Mouse (Mus musculus) right cerebral cortex, postnatal 10 days (tissue): Measurements from ENCODE around the gene Thbs4.

Source experiments
- DNase-seq, 2 experiments: peaks; one replicate each; pipeline ENCODE4 v3.0.0; 2021; ENCODE audit warnings: low spot score in 2 of 2

Thbs4 gene

DNA sequence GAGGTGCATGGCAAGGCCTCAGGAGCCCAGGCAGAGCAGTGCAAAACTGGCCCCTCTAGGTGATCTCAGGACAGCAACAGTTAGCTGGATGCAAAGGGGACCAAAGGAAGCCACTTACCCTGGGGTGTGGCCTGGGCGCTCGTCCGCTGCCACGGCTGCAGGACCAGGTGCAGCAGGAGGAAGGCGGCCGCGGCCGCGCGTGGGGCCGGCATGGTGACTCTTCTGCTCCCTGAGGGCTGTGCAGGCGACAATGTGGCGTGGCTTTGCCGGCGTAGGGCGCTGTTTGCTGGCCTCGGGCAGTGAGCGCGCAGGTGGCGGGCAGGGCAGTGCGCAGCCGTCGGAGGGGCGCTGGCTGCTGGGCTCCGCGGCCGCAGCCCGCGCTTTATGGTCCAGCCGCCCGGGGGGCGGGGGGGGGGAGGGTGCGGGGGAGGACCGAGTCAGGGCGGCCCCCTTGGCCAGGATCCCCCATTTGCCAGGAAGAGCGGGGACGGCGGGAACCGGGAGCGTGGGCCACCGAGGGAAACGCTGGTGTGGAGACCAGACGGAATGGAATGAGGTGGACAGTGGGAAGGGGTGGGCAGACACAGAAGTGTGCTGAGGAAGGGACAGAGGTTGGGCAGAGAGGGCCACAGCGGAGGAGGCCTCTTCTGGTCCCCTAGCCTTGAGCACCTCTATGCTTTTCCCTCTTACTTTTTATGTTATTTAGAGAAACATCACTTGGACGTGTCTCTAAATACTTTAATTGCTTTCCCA is at the start of gene Thbs4:
Gene Thbs4, minus strand, starts transcription at position 357 of the 753 bp plus-strand sequence.
- DNase-seq: no peak

DNA sequence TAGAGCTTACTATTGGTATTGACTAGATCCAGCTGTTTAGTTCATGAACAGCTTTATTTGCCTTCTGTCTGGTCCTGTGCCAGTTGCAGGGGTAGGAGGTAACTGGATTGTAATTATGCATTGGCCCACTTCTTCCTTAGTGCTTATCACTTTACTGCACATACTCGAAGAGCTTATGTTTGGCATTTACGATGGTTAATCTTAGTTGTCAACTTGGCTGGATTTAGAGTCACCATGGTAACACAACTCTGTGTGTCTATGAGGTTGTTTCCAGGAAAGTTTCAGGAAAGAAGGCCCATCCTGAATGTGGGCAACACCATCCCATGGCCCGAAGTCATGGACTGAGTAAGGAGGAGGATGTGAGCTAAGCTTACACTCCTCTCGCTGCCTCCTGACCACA is 38.5 kb upstream of the Thbs4 start:
- DNase-seq: peak; percentile 34 to 54

DNA sequence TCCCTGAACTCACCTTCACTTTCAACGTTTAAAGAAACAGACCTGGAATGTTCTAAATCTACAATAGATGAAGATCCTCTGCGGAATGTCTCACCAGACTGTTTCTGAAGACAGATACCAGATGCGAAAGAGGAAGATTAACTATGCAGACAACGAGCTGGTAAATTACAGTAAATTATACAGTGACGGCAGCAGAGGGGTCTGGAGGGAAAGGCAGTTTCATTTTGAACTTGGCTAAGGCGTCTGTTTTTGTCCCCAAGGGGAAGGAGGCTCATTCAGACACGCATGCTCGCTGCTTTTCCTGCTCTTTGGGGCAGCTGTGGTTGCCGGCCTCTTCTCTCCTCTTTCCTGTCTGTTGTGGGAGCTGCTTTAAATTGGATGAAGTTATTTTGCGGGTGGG is 34.2 kb upstream of the Thbs4 start:
- peak; percentile 33 to 37 for DNase-seq

DNA sequence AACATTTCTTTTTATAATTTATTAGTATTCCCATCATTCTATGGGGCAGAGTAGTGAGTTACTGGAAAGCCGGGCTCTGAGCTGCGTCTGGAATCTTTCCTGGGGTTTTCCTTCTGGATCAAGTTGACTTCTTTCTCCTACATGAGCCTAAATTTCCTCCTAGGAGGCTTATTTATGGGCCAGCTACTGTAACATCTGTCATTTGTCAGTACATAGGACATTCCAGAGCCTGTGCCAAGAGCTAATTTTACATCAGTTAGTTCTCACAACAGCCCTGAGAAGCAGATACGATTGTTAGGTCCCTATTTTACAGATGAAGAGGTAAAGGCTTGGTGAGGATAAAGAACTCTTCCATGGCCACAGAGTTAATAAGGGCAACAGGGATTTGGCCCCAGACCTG is 22.7 kb upstream of the Thbs4 start:
- no peak for DNase-seq

DNA sequence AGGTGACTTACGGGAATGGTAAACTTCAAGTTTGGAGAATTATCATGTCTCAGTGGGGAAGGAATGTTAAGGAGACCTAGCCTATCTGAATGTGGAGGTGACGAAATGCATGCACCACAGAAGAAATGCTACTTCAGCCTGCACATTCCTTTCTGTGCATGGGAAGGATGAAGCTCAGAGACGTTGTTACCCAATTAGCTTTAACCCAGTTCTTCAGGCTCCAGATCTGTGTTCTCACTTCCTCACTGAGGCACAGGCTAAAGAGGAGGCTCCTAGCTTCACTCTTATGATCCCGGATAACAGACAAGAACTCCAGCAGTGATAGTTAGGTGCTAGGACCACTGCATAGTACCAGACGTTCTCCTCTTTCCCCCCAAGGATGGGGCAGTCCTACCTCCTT is 21.7 kb upstream of the Thbs4 start:
- no peak for DNase-seq

DNA sequence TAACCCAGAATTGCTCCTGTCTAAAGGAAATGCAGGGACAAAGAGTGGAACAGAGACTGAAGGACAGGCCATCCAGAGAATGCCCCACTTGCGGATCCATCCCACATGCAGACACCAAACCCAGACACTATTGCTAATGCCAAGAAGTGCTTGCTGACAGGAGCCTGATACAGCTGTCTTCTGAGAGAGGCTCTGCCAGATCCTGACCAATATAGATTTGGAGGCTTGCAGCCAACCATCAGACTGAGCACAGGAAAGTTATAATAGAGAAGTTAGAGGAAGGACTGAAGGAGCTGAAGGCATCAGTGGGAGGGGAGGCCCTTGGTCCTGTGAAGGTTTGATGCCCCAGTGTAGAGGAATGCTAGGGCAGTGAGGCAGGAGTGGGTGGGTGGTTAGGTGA is 16.0 kb upstream of the Thbs4 start:
- peak; percentile 42 to 59 for DNase-seq

DNA sequence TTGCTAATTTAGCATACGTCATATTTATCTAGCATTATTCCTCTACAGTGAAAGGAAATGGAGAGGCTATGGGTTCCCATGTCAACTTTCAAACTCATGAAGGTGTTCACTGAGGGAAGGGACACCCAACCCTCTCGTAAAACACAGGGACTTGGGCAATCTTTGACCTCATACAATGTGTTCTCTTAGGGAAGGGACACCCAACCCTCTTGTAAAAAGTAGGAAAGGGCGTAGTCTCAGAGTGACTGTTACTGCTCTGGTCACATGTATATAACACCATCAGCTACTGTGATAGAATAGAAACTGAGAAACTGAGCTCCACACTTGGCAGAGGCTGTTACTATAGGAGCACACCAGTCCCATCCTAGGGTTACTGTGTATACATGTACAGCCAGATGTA is 13.2 kb upstream of the Thbs4 start:
- DNase-seq: no peak

DNA sequence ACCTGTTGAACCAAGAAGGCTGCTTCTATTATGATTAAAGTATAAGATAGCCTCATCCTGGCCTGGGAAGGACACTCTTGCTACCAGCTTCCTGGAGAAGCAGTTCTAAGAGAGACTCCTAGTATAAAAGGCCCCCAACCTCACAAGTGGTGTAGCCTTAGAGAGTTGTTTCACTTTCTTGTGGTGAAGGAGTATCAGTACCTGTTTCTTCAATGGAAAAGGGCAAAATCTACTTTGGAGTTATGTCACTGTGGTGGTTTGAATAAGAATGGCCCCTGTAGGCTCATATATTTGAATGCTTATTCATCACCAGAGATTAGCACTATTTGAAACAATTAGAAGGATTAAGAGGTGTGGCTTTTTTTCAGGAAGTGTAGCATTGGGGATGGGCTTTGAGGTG is 12.2 kb upstream of the Thbs4 start:
- DNase-seq: no peak

DNA sequence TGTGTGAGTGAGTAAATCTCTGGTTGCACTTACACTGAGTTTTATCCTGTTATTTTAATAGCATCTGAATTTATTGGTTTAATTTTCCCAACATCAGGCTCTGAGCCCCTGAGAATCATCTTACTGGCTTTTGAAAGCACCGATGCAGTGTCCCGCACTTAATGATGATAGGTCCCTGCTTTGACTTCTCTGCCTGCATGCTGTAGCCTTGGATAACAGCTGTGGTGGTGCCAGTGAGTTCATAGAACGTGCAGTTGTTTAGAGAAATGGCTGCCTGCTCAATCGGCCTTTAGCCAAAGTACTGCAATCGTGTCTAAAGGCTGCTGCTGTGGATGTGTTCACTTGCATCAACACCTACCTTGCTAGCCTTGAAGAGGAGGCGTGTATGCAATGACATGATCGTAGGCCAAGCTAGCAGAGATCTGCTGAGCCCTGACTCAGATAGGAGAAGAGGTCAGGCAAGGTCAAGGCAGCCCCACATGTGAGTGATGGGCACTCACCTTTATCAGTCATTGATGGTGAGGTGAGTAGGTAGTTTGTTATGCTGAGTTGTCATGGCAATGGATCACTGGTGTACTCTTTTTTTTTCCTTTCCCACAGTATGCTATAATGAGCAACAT is 4.8 kb upstream of the Thbs4 start:
- DNase-seq: no peak

DNA sequence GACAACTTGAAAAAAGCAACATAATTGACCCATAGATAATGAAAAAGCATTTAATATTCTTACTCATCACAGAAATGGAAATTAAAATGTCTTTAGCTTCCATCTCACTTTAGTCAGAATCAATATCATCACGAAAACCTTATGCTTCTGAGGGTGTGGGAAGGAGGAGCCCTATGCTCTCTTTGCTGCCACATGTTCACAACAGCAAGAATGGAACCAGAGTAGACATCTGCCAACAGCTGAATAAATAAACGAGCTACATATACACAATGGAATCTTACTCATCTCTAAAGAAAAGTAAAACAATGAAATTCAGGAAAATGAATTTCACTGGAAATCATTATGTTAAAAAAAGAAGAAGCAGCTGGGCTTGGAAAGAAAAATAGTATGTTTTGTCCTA is 4.2 kb upstream of the Thbs4 start:
- DNase-seq: no peak

DNA sequence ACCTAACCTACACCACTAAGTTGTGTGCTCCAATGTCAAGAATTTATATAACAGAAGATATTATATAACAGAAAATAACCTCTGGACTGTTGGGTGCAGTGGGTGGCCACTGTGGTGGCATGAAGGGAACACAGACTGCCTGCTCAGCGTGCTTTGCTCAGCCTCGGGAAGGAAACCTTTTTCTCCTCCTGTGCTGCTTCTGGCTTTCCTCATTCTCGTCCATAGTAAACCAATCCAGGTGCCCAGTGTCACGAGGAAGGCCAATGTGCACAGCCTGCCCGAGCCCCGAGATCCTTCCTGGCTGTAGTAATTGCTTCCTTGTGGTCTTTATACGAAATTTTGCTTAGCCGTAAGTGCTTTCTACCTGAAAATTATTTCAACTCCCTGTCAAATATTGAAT is 982 bp downstream of the Thbs4 start:
- DNase-seq: no peak

DNA sequence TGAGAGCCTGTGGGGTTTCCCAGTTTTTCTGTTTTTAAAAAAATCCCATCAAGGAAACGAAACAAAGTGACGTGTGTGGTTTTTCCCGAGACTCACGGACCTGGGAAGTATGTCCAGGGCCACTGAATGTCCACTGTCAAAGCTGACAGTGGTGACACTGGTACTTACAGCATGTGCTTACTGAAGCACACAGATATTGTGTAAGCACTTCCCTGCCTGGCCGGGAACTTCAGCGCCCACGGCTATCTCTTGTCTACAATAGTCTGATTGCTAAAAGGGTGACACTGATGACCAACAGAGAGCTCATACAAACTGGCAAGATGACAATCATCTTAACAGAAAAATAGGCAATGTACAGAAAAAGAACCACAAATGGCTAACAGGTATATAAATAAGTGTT is 3.1 kb downstream of the Thbs4 start:
- no peak for DNase-seq

DNA sequence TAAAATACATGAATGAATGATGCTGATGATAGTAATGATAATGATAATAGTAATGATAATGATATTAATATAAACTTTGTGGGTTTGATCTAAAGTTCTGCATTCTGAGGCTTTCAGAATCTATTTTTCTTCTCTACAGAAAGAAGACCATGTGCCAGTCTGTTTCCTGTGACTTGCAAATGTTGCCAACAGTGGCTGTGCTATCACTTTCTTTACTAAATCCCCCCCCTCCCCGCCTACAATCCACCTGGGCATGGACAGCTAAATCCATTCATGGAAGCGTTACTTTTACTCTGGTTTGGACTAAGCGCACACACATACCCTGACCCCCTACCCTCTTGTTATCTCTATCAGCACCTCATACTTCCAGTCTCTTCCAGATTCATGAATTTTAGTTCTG is 10.3 kb downstream of the Thbs4 start:
- no peak for DNase-seq

DNA sequence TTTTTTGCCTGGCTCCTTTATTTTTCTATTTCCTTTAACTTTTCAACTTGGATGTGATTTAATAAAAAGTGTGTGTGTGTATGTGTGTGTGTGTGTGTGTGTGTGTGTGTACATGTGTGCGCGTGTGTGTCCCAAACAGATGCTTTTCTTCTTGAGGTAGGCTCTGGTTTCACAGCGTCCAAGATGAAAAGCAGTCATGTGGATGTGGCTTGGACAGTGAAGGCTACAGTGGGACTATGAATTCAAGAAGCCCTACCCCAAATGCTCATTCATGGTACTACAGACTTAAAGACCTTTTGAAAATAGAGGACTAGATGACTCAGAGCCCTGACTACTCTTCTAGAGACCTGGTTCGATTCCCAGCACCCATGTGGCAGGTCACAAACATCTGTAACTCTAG is 11.1 kb downstream of the Thbs4 start:
- no peak for DNase-seq

DNA sequence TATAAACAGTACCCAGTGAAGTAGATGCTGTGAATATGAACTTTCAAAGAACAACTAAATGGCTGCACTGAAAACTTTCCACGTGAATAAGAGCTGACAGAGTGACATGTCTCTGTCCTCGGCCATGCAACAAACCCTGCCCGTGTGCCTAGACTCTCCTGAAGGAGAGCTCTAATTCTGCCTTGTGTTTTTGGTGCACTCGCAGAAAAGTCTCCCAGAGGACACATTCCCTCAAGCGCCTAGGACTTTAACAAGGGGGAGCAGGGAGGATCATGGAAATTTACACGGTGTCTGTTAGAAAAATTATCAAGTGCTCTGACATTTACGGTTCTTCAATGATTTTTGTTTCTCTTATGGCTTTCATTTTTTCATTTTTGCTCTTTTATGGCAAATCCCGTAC is 13.7 kb downstream of the Thbs4 start:
- DNase-seq: no peak

DNA sequence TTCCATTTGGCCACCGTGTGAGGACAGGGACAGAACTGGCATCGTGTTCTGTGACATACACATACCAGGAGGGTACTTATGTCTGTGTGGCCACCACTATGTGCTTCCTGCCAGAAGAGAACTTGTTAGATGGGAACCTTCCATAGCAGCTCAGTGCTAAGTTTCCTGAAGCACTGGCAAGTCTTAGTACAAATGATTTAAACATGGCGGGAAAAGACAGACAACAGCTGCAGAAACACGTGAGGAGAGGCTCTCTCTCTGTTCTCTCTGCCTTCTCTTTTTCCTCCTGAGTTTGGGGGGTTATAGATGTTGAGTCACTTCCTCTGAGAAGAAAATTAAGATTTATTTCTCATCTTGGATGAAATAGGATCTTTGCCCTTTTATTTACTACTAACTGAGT is 14.5 kb downstream of the Thbs4 start:
- no peak for DNase-seq

DNA sequence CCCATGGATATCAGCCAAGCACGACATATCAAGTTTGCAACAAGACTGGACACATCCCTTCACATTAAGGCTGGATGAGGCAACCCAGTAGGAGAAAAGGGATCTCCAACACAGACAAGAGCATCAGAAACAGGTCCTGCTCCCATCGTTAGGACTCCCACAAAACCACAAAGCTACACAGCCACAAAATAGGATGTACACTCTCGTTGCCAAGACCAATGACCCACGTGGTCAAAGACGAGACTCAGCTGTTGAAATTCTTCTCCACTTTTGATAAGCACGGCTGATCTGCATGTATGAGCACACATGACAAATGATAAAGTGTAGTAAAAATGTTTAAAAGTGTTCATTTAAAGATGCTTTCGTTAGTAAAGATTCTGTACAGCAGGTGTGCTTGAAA is 16.0 kb downstream of the Thbs4 start:
- DNase-seq: no peak

DNA sequence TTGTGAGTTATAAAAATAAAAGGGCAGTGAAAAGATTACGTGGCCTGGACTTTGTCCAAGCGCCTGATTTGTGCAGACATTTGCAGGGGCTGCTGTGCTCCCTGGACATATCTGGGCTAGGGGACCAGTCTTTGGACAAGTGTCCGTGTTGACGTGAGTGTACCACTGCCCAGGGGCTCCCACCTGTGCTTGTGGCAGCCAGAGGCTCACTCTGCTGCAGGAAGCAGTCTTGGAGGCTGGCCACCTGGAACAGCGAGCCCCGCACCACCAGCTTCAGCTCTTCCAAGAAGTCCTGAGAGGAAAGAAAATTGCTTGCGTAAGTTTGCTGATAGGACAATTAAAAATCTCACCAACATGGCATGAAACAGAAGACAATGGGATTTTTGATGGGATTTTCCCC is 18.7 kb downstream of the Thbs4 start:
- no peak for DNase-seq

DNA sequence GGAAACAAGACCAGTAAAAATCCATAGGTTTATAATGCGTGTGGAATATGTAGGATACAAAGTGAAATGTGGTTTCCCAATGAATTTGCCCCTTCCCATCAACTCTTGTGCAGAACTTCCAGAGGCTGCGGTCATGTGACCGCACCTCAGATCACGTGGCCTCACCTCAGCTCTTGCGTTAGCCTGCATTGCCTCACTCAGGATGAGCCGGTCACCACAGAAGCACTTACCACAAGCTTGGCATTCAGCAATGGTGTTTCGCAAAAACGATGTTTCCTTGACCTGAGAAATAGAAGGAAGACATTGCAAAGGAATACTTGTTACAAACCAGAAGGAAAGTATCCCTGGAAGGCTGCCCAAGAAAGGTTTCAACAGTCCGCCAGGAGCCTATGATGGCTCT is 19.7 kb downstream of the Thbs4 start:
- DNase-seq: no peak

DNA sequence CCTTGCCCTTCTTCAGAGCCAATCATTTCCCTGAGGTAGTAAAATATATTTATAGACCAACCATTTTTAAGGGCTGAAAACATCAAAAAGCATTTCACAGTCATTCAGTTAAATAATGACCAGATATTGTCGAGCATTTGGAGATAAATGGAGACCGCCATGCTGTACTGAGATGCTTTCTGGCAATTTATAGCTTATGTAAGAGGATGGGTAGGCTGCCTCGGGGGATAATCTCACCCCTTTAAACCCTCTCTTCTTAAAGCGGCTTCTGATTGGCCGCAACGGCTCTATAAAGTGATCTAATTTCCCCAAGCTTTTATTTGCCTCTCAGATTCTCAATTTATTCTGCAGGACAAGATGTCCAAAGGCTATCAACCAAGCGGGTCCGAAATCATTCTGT is 22.1 kb downstream of the Thbs4 start:
- no peak for DNase-seq

DNA sequence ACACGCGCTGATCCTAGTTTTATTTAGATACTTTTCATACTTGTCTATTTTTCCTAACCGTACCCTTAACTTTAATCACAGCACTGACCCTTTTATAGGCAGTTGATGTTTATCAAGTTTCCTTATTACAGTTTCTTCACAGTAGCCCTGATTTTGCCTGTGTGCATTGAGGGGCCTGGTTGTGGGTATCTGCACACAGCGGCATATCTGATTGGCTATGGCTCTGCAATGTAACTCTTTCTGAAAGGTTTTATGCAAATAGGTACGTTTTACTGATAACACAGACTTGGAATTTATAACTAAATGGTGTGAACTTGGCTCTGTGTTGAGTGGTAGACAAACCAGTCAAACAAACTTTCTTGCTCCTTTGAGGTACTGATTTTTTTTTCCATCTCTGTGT is 23.1 kb downstream of the Thbs4 start:
- no peak for DNase-seq

DNA sequence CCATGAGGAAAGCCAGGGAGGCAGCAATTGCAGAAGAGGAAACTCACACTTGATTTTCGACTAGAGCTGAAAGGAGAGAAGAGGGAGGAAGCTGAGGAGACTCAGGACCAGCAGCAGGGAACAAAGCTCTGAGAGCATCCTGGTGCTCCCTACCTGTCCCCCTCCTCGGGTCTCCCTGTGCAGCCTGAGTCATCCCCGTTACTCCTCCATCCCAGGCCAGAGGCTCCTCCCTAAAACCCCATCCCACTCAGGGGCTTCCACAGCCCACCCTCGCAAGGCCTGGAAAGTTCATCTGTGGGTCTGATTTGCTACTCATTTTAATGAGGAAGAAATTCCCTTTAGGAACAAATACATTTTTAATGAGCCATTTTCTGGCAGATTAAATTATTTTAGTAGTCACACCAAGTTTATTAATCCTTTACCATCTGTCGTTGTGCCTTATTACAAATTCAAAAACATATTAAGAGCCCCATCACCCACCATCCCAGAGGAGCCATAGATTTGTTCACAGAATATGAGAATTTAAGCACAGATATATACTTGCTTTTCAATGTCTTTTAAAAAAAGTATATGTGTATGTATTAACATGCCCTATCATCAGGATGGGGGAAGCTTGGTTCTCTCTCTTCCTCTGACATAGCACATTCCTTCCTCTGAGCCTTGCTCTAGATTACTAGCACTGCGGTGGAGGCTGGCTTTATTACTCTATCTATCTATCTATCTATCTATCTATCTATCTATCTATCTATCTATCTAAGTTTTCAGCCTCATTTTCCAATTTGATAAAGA is 29.0 kb downstream of the Thbs4 start:
- DNase-seq: no peak

DNA sequence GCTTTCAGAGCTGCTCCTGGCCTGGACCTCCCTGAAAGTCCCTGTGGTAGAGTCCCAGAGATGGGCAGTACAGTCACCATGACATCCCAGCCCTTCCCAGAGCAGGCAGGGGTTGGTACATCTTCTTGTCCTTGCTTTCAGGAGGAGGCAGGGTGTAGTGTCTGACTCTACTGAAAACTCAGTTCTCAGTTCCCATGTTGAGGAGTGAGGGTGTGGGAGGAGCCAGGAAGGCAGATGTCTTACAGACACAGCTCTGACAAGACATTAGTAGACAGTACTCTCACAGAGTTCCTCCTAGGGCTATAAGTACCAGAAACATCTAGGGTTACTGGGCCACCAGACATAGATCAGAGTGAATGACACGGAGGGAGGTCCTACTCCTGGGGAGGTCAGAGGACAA is 32.3 kb downstream of the Thbs4 start:
- DNase-seq: no peak
